Mouse (Mus musculus): ENCODE measurements at regions not wholly inside any gene's neighbourhood (a gene's known extent, or its start where the extent isn't known, plus 50 kb on each side); places are given as distances from the start of the nearest gene placed in this dataset.
"Not testable (repeated sequence)": the region's sequence is repeated elsewhere in the genome, so short reads cannot be mapped to it uniquely, and the experiment has no call there.

- Histone ChIP-seq H3K4me2 (no peak overlapping the region), H3K9ac (no peak overlapping the region), H3K36me3 (no peaks in the 10 kb centered on the region), H3K27me3 (replicated peaks) (no peaks in the 10 kb centered on the region), H3K27ac (replicated peaks) (no peak overlapping the region), H3K9me3 (no peaks in the 10 kb centered on the region), H3K4me3 (no peak overlapping the region), H3K4me1 (peaks cover 15% of the 10 kb centered on the region)
- WGBS: 52% methylated on average over 2 of the region's 2 CpGs
- no peak for ATAC-seq (ENCODE audit: extremely low read depth, insufficient number of reproducible peaks, low FRiP score, low TSS enrichment)
Observed at GRCm38 (mm10) chr12:77088452-77088851, 126.5 kb upstream of the Max start.

- not testable (repeated sequence) for H3K9ac ChIP-seq; H3K9me3 ChIP-seq; H3K4me3 ChIP-seq; ATAC-seq (ENCODE audit: extremely low read depth, insufficient number of reproducible peaks, low FRiP score, low TSS enrichment); H3K36me3 ChIP-seq; H3K4me2 ChIP-seq; H3K4me1 ChIP-seq; H3K27me3 ChIP-seq (replicated peaks); H3K27ac ChIP-seq (replicated peaks)
- WGBS: 53% methylated on average over 1 of the region's 1 CpGs
Observed at GRCm38 (mm10) chr12:77086931-77087330, 124.9 kb upstream of the Max start.

GRCm38 (mm10) chr12:77085894-77086293 lies 123.9 kb upstream of the Max start:
- WGBS: 77% methylated on average over 5 of the region's 5 CpGs
- Histone ChIP-seq H3K27ac (replicated peaks) (no peak overlapping the region), H3K4me1 (0 out of 2 replicates have a peak, but pooled peaks cover 2% of the 10 kb centered on the region), H3K9ac (no peak overlapping the region), H3K36me3 (no peaks in the 10 kb centered on the region), H3K4me3 (no peak overlapping the region), H3K4me2 (no peak overlapping the region), H3K27me3 (replicated peaks) (no peaks in the 10 kb centered on the region), H3K9me3 (no peaks in the 10 kb centered on the region)
- ATAC-seq (ENCODE audit: extremely low read depth, insufficient number of reproducible peaks, low FRiP score, low TSS enrichment): no peak

GRCm38 (mm10) chr12:77085244-77085643 lies 123.2 kb upstream of the Max start:
- WGBS: 72% methylated on average over 7 of the region's 7 CpGs
- no peaks in the 10 kb centered on the region for H3K27me3 ChIP-seq (replicated peaks)
- H3K36me3 ChIP-seq: no peaks in the 10 kb centered on the region
- no peak overlapping the region for H3K27ac ChIP-seq (replicated peaks)
- no peak overlapping the region for H3K9ac ChIP-seq
- no peak for ATAC-seq (ENCODE audit: extremely low read depth, insufficient number of reproducible peaks, low FRiP score, low TSS enrichment)
- no peak overlapping the region for H3K4me2 ChIP-seq
- H3K4me3 ChIP-seq: no peak overlapping the region
- no peaks in the 10 kb centered on the region for H3K9me3 ChIP-seq
- H3K4me1 ChIP-seq: 0 out of 2 replicates have a peak, but pooled peaks cover 2% of the 10 kb centered on the region

GRCm38 (mm10) chr12:77084744-77085143 lies 122.7 kb upstream of the Max start:
- Histone ChIP-seq H3K4me1 (0 out of 2 replicates have a peak, but pooled peaks cover under 1% of the 10 kb centered on the region), H3K27me3 (replicated peaks) (no peaks in the 10 kb centered on the region)
- WGBS: 76% methylated on average over 5 of the region's 5 CpGs

GRCm38 (mm10) chr12:77084343-77084742 lies 122.3 kb upstream of the Max start:
- Histone ChIP-seq H3K27ac (replicated peaks) (no peak overlapping the region), H3K4me2 (no peak overlapping the region), H3K4me3 (no peak overlapping the region), H3K36me3 (no peaks in the 10 kb centered on the region), H3K9ac (no peak overlapping the region), H3K9me3 (no peaks in the 10 kb centered on the region), H3K27me3 (replicated peaks) (no peaks in the 10 kb centered on the region), H3K4me1 (no peaks in the 10 kb centered on the region)
- ATAC-seq (ENCODE audit: extremely low read depth, insufficient number of reproducible peaks, low FRiP score, low TSS enrichment): no peak
- WGBS: 83% methylated on average over 1 of the region's 1 CpGs

More at GRCm38 (mm10) chr12:77084744-77085143, 122.7 kb upstream of the Max start:
- H3K36me3 ChIP-seq: no peaks in the 10 kb centered on the region
- no peaks in the 10 kb centered on the region for H3K9me3 ChIP-seq
- H3K4me3 ChIP-seq: no peak overlapping the region
- H3K4me2 ChIP-seq: no peak overlapping the region
- no peak overlapping the region for H3K9ac ChIP-seq
- H3K27ac ChIP-seq (replicated peaks): no peak overlapping the region
- ATAC-seq (ENCODE audit: extremely low read depth, insufficient number of reproducible peaks, low FRiP score, low TSS enrichment): no peak

GRCm38 (mm10) chr12:77083760-77084159 lies 121.8 kb upstream of the Max start:
- WGBS: 78% methylated on average over 6 of the region's 6 CpGs
- H3K9me3 ChIP-seq: no peaks in the 10 kb centered on the region
- ATAC-seq (ENCODE audit: extremely low read depth, insufficient number of reproducible peaks, low FRiP score, low TSS enrichment): no peak
- no peaks in the 10 kb centered on the region for H3K27me3 ChIP-seq (replicated peaks)
- no peak overlapping the region for H3K4me2 ChIP-seq
- H3K4me3 ChIP-seq: no peak overlapping the region
- H3K36me3 ChIP-seq: no peaks in the 10 kb centered on the region
- no peak overlapping the region for H3K27ac ChIP-seq (replicated peaks)
- no peaks in the 10 kb centered on the region for H3K4me1 ChIP-seq
- no peak overlapping the region for H3K9ac ChIP-seq

- no peak overlapping the region for H3K4me2 ChIP-seq
- H3K4me1 ChIP-seq: no peaks in the 10 kb centered on the region
- no peaks in the 10 kb centered on the region for H3K9me3 ChIP-seq
- H3K36me3 ChIP-seq: no peaks in the 10 kb centered on the region
- H3K27ac ChIP-seq (replicated peaks): no peak overlapping the region
- H3K4me3 ChIP-seq: no peak overlapping the region
- no peak overlapping the region for H3K9ac ChIP-seq
- WGBS: 71% methylated on average over 2 of the region's 2 CpGs
- no peaks in the 10 kb centered on the region for H3K27me3 ChIP-seq (replicated peaks)
- ATAC-seq (ENCODE audit: extremely low read depth, insufficient number of reproducible peaks, low FRiP score, low TSS enrichment): no peak
Observed at GRCm38 (mm10) chr12:77081774-77082173, 119.8 kb upstream of the Max start.

- Histone ChIP-seq H3K27ac (replicated peaks) (no peak overlapping the region), H3K9ac (no peak overlapping the region), H3K4me1 (no peaks in the 10 kb centered on the region), H3K27me3 (replicated peaks) (no peaks in the 10 kb centered on the region), H3K4me2 (no peak overlapping the region), H3K36me3 (no peaks in the 10 kb centered on the region), H3K4me3 (no peak overlapping the region), H3K9me3 (no peaks in the 10 kb centered on the region)
- ATAC-seq (ENCODE audit: extremely low read depth, insufficient number of reproducible peaks, low FRiP score, low TSS enrichment): no peak
- 77% methylated on average over 3 of the region's 3 CpGs for WGBS
Observed at GRCm38 (mm10) chr12:77079481-77079880, 117.5 kb upstream of the Max start.

- no peak for ATAC-seq (ENCODE audit: extremely low read depth, insufficient number of reproducible peaks, low FRiP score, low TSS enrichment)
- Histone ChIP-seq H3K9ac (no peak overlapping the region), H3K4me3 (no peak overlapping the region), H3K27ac (replicated peaks) (no peak overlapping the region), H3K27me3 (replicated peaks) (no peaks in the 10 kb centered on the region), H3K4me2 (no peak overlapping the region), H3K36me3 (no peaks in the 10 kb centered on the region), H3K4me1 (no peaks in the 10 kb centered on the region), H3K9me3 (no peaks in the 10 kb centered on the region)
- WGBS: 80% methylated on average over 5 of the region's 5 CpGs
Observed at GRCm38 (mm10) chr12:77076678-77077077, 114.7 kb upstream of the Max start.

GRCm38 (mm10) chr12:77074602-77075001 lies 112.6 kb upstream of the Max start:
- no peak for ATAC-seq (ENCODE audit: extremely low read depth, insufficient number of reproducible peaks, low FRiP score, low TSS enrichment)
- Histone ChIP-seq H3K27ac (replicated peaks) (no peak overlapping the region), H3K4me1 (no peaks in the 10 kb centered on the region), H3K4me3 (no peak overlapping the region), H3K9me3 (no peaks in the 10 kb centered on the region), H3K4me2 (no peak overlapping the region), H3K36me3 (no peaks in the 10 kb centered on the region), H3K27me3 (replicated peaks) (no peaks in the 10 kb centered on the region), H3K9ac (no peak overlapping the region)
- 61% methylated on average over 2 of the region's 2 CpGs for WGBS

GRCm38 (mm10) chr12:77071700-77072099 lies 109.7 kb upstream of the Max start:
- Histone ChIP-seq H3K27ac (replicated peaks) (no peak overlapping the region), H3K4me3 (no peak overlapping the region), H3K36me3 (no peaks in the 10 kb centered on the region), H3K9me3 (no peaks in the 10 kb centered on the region), H3K9ac (no peak overlapping the region), H3K4me2 (no peak overlapping the region), H3K4me1 (no peaks in the 10 kb centered on the region), H3K27me3 (replicated peaks) (0 out of 2 replicates have a peak, but pooled peaks cover 2% of the 10 kb centered on the region)
- ATAC-seq (ENCODE audit: extremely low read depth, insufficient number of reproducible peaks, low FRiP score, low TSS enrichment): no peak
- 69% methylated on average over 1 of the region's 1 CpGs for WGBS
